In genomic region chrX:13041630-13042129, GRCm38 (mm10) we compare ENCODE assay signal across 8 mouse cellular contexts. TPM values are rescaled to one million over a fixed set of nuclear protein-coding genes. Genes with fewer than 3 reads are reported as not detected.
DNase-seq lines count a peak whose midpoint lies in the region; ATAC-seq lines count a peak whose summit lies in the region.

No protein-coding gene starts in this region.

- peak overlapping the region; percentile 81 for H3K27ac ChIP-seq in hindbrain, embryonic 14.5 days

- 8% methylated on average over 33 of the region's 35 CpGs for WGBS in hindbrain, embryonic 14.5 days

- H3K9ac ChIP-seq in hindbrain, embryonic 14.5 days = peak overlapping the region; percentile 60

- peak; percentile 99 for ATAC-seq in hindbrain, embryonic 14.5 days (ENCODE audit: low FRiP score)

- peaks cover 10% of the 10 kb centered on the region; the same call in 1 of the 2 replicates for H3K4me1 ChIP-seq in hindbrain, embryonic 14.5 days (replicated peaks; ENCODE audit: control insufficient read depth, insufficient read depth, low read length)

- peaks cover 11% of the 10 kb centered on the region; the same call in 1 of the 2 replicates for H3K36me3 ChIP-seq in hindbrain, embryonic 14.5 days (replicated peaks; ENCODE audit: control insufficient read depth, insufficient read depth)

- peak; percentile 97 for DNase-seq in R1 (ENCODE audit: low read depth, low spot score)
- DNase-seq in cerebellum, postnatal 25 days = peak; percentile 91 to 92
- peak; percentile 56 to 80 for DNase-seq in frontal cortex, postnatal 25 days (ENCODE audit: low spot score in 2 of 2)
- peak; percentile 84 for DNase-seq in hindbrain, embryonic 14.5 days (ENCODE audit: low spot score)
- DNase-seq in layer of hippocampus, postnatal 36 days = peak; percentile 88 to 92
- peak; percentile 97 for DNase-seq in lung, postnatal 36 days
- peak; percentile 96 for DNase-seq in retina, postnatal 1 day
- DNase-seq in urinary bladder, adult 18-20 months (ENCODE audit: low spot score in 2 of 2) = peak; percentile 86 to 94

- peak overlapping the region; percentile 37 for H3K4me3 ChIP-seq in hindbrain, embryonic 14.5 days (replicated peaks; ENCODE audit: low read length)

- no peaks in the 10 kb centered on the region for H3K9me3 ChIP-seq in hindbrain, embryonic 14.5 days (ENCODE audit: control insufficient read depth, low read length)

- peak overlapping the region; percentile 55 for H3K4me2 ChIP-seq in hindbrain, embryonic 14.5 days (replicated peaks)

- peaks cover 6% of the 10 kb centered on the region; the same call in 1 of the 2 replicates for H3K27me3 ChIP-seq in hindbrain, embryonic 14.5 days (ENCODE audit: control insufficient read depth, insufficient read depth, low read length)

RNA-seq across cellular contexts. Expression of gene Usp9x, which starts 29.6 kb away (rescaled TPM):
- polyA plus RNA-seq in hindbrain, embryonic 14.5 days (2014; fragmentation: Nextera tagmentation; extraction: Ambion mirVana) = 78.5 and 91.4 TPM in 2 replicates
- total RNA-seq in layer of hippocampus, postnatal 36 days (2021) = 100 to 1,000 TPM; 222 to 240 TPM

Comparison
In these comparisons a context has a peak if more than half of its experiments do, and no peak if none do; other contexts are left out.
1. Peak in every context shown above with its lines: DNase-seq, ATAC-seq, H3K4me3 ChIP-seq and H3K27ac ChIP-seq.